ENCODE assay signal across 20 mouse cellular contexts in the genomic region with DNA sequence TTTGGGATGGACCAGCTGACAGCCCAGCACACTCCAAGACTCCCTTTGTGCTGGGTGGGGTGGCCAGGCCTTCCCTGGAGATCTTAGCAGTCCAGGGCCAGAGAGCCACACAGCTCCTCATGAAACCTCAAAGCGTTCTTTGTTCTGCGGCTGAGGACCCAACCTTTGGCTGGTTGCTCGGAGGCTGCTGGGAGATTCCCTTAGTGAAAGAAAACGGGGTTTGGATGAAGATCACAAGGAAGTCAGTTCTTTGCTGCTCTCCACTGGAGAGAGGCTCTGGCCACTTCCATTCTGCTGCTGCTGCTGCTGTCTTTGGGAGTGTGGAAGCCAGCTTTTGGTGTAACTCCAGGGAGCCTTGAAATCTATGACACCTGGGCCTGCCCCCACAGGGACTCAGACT. TPM values are rescaled to one million over a fixed set of nuclear protein-coding genes. Genes with fewer than 3 reads are reported as not detected.
DNase-seq lines count a peak whose midpoint lies in the region; ATAC-seq lines count a peak whose summit lies in the region.
"Had no signal": no experiment of that assay in that cellular context is flagged by ENCODE, and none has a peak within 500 bp of the region (broad histone marks: within the 10 kb centered on the region; RNA-seq: fewer than 3 reads in every experiment).

No protein-coding gene starts in this region.

- H3K27me3 ChIP-seq in hindbrain, embryonic 15.5 days: no peaks in the 10 kb centered on the region
- H3K27me3 ChIP-seq: liver, embryonic 15.5 days; neural tube, embryonic 12.5 days had no signal

- peaks cover 10% of the 10 kb centered on the region for H3K4me1 ChIP-seq in hindbrain, embryonic 15.5 days (replicated peaks)
- H3K4me1 ChIP-seq: liver, embryonic 15.5 days had no signal

- H3K4me3 ChIP-seq in hindbrain, embryonic 15.5 days: no peak overlapping the region
- H3K4me3 ChIP-seq: embryonic facial prominence, embryonic 15.5 days; forebrain, embryonic 12.5 days; limb, embryonic 13.5 days; liver, embryonic 15.5 days; neural tube, embryonic 12.5 days had no signal

- ATAC-seq in hindbrain, embryonic 15.5 days (ENCODE audit: low FRiP score, low read depth): peak; percentile 59; the same call in 1 of the 2 replicates
- ATAC-seq: CD4-positive, CD25-positive, alpha-beta regulatory T cell, adult 4 months; intestine, embryonic 16.5 days had no signal

- H3K9me3 ChIP-seq in hindbrain, embryonic 15.5 days: no peaks in the 10 kb centered on the region
- H3K9me3 ChIP-seq: embryonic facial prominence, embryonic 15.5 days; liver, embryonic 15.5 days; neural tube, embryonic 12.5 days had no signal

- H3K36me3 ChIP-seq in hindbrain, embryonic 15.5 days: no peaks in the 10 kb centered on the region
- H3K36me3 ChIP-seq: embryonic facial prominence, embryonic 15.5 days; forebrain, embryonic 12.5 days; G1E; limb, embryonic 13.5 days; liver, embryonic 15.5 days; neural tube, embryonic 12.5 days had no signal

- H3K27ac ChIP-seq in hindbrain, embryonic 15.5 days (replicated peaks): peak overlapping the region; percentile 9; the same call in 1 of the 2 replicates
- H3K27ac ChIP-seq: embryonic facial prominence, embryonic 15.5 days; forebrain, embryonic 12.5 days; kidney, postnatal 0 days; limb, embryonic 13.5 days; liver, embryonic 15.5 days; neural tube, embryonic 12.5 days had no signal

- H3K4me2 ChIP-seq in hindbrain, embryonic 15.5 days: no peak overlapping the region
- H3K4me2 ChIP-seq: embryonic facial prominence, embryonic 15.5 days; forebrain, embryonic 12.5 days; heart, embryonic 11.5 days; limb, embryonic 13.5 days; liver, embryonic 15.5 days; neural tube, embryonic 12.5 days had no signal

- no peak overlapping the region for H3K9ac ChIP-seq in hindbrain, embryonic 15.5 days
- H3K9ac ChIP-seq: embryonic facial prominence, embryonic 15.5 days; forebrain, embryonic 12.5 days; liver, embryonic 15.5 days; neural tube, embryonic 12.5 days had no signal

- intact Hi-C loops in left cerebral cortex, postnatal 4 days (cut with DNase I): no loop called here
- intact Hi-C loops in left cerebral cortex, postnatal 36 days (cut with DNase I): no loop called here

- 50% methylated on average over 4 of the region's 4 CpGs for WGBS in hindbrain, embryonic 15.5 days

- DNase-seq in cerebellum, adult 9-11 months: peak; percentile 13
- no peak for DNase-seq in cerebellum, adult 8-10 months
- peak; percentile 32 for DNase-seq in left cerebral cortex, postnatal 4 days
- DNase-seq in left cerebral cortex, postnatal 36 days (ENCODE audit: low spot score in 2 of 2): no peak
- peak; percentile 56 for DNase-seq in Muller cell, postnatal 12 days (ENCODE audit: inconsistent ontology term)
- DNase-seq in ovary, postnatal 14 days (ENCODE audit: low spot score): no peak
- no peak for DNase-seq in adrenal gland, postnatal 10 days
- DNase-seq: cerebellum, adult 11 months; thymus, postnatal 14 days had no signal

RNA-seq across cellular contexts. Expression of a gene that starts 53.3 kb away (rescaled TPM):
- total RNA-seq in left cerebral cortex, postnatal 4 days (2021): 10 to 100 TPM; 31.1 to 35.9 TPM
- total RNA-seq in left cerebral cortex, postnatal 36 days (2021): 10 to 100 TPM; 33.3 to 34.9 TPM
- polyA plus RNA-seq in hindbrain, embryonic 15.5 days (2015; fragmentation: Nextera tagmentation; extraction: Ambion mirVana): 8.9 and 9.2 TPM in 2 replicates
- total RNA-seq in adrenal gland, postnatal 10 days (2021): 10 to 100 TPM; 31.5 to 35.3 TPM
- total RNA-seq: G1E had no signal
- polyA plus RNA-seq: G1E had no signal

Comparison
In these comparisons a context has a peak if more than half of its experiments do, and no peak if none do; other contexts are left out.
1. DNase-seq: peak in cerebellum, adult 9-11 months (single experiment), left cerebral cortex, postnatal 4 days (single experiment) and Muller cell, postnatal 12 days (single experiment); none in cerebellum, adult 8-10 months (single experiment), left cerebral cortex, postnatal 36 days (0 of 2), ovary, postnatal 14 days (single experiment) and adrenal gland, postnatal 10 days (single experiment).